Mouse (Mus musculus) thymus, adult 2 months (tissue): Measurements from ENCODE around the gene Efemp2.

Experiments
- CTCF ChIP-seq: fragments of 200-500 bp; IDR thresholded peaks from 2 replicates; pipeline ENCODE4 v1.5.1; 2012; ENCODE audit warnings: mild to moderate bottlenecking, control low read depth, low read length, moderate library complexity, borderline replicate concordance; ENCODE audit not compliant: control insufficient read depth, poor library complexity, insufficient read depth; ENCODE audit errors: extremely low read depth
- POLR2A ChIP-seq: fragments of 200-500 bp; IDR thresholded peaks from 2 replicates; pipeline ENCODE4 v1.6.1; 2012; ENCODE audit warnings: mild to moderate bottlenecking, low read length, control low read depth, moderate library complexity; ENCODE audit not compliant: control insufficient read depth, poor library complexity, insufficient read depth; ENCODE audit errors: extremely low read depth

- TF ChIP-seq POLR2A (no peak; the same call in 1 of the 2 replicates), CTCF (no peak)
Measured at GRCm38 (mm10) chr19:5448354-5449150, 25.2 kb upstream of the Efemp2 start.
